Mouse (Mus musculus): ENCODE results near the gene Tmprss12.

DNA sequence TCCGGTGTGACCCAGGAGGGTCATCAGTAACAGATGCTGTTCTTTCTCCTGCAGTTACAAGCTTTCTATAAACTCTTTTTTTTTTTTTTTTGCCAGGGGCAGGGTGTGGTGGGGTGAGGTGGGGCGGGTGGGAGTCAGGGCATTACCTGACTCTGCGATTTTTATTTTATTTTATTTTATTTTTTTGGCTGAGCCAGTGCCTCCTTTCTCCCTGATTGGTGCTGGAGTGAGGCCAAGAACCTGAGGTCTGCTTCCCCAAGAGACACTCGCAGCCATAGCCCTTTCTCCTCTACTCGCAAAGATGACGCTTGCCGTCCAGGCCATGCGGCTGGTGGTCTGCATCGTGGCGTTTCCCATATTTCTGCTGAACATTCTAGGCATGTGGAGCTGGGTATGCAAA lies 54.0 kb downstream of the Tmprss12 start, which contains the start of gene Mettl7a3:
- TF ChIP-seq POLR2A (IDR thresholded peaks at IDR 0.05; ENCODE audit: borderline replicate concordance, insufficient read depth, low read length) (no peak), CTCF (IDR thresholded peaks at IDR 0.05; ENCODE audit: borderline replicate concordance, insufficient read depth, low read depth, low read length) (no peak)
